Mouse (Mus musculus): ENCODE measurements around the gene Pls3. TPM values are rescaled to one million over a fixed set of nuclear protein-coding genes. Genes with fewer than 3 reads are reported as not detected.

Gene Pls3
- polyA plus RNA-seq, 1 experiment from 2014 or later: 74.9 TPM

- Histone ChIP-seq H3K27ac (replicated peaks) (no peak overlapping the region), H3K27me3 (replicated peaks) (0 out of 2 replicates have a peak, but pooled peaks cover 3% of the 10 kb centered on the region)
- WGBS: 76% methylated on average over 4 of the region's 4 CpGs
Measured at GRCm38 (mm10) chrX:75840263-75840662, 34.7 kb downstream of the Pls3 start.

DNA sequence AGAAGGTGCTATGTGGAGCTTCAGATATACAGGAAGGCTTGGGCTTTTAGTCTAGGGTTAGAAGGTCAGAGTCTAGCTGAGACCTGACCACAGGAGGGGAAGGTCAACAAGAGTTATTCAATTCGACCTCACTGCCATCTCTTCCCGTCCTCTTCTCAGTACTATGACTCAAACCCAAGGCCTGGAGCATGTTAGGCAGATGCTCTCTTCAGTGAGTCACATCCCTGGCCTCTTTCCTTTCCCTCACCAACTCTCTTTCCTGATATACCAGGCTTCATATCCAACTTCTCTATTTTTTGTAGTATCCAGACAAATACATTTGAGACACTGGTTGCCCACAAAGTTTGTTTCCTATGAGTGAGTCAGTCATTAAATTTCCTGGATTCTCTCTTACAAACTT lies 40.1 kb downstream of the Pls3 start:
- no peak overlapping the region for H3K4me3 ChIP-seq
- H3K9me3 ChIP-seq: no peaks in the 10 kb centered on the region
- H3K27ac ChIP-seq (replicated peaks): no peak overlapping the region
- H3K4me2 ChIP-seq: no peak overlapping the region
- H3K4me1 ChIP-seq: no peaks in the 10 kb centered on the region
- H3K36me3 ChIP-seq: peaks cover 4% of the 10 kb centered on the region; the same call in 1 of the 2 replicates
- 68% methylated on average over 2 of the region's 2 CpGs for WGBS
- 0 out of 2 replicates have a peak, but pooled peaks cover 3% of the 10 kb centered on the region for H3K27me3 ChIP-seq (replicated peaks)
- H3K9ac ChIP-seq: no peak overlapping the region
- no peak for ATAC-seq (ENCODE audit: extremely low read depth, insufficient number of reproducible peaks, low FRiP score, low TSS enrichment)

More at GRCm38 (mm10) chrX:75840263-75840662, 34.7 kb downstream of the Pls3 start:
- Histone ChIP-seq H3K36me3 (peaks cover 4% of the 10 kb centered on the region; the same call in 1 of the 2 replicates), H3K4me3 (no peak overlapping the region), H3K4me2 (no peak overlapping the region), H3K4me1 (peaks cover 12% of the 10 kb centered on the region; the same call in 1 of the 2 replicates), H3K9ac (no peak overlapping the region), H3K9me3 (no peaks in the 10 kb centered on the region)
- ATAC-seq (ENCODE audit: extremely low read depth, insufficient number of reproducible peaks, low FRiP score, low TSS enrichment): no peak

- Histone ChIP-seq H3K27ac (replicated peaks) (no peak overlapping the region), H3K4me3 (no peak overlapping the region), H3K36me3 (peaks cover 4% of the 10 kb centered on the region; the same call in 1 of the 2 replicates), H3K9me3 (no peaks in the 10 kb centered on the region), H3K27me3 (replicated peaks) (0 out of 2 replicates have a peak, but pooled peaks cover 3% of the 10 kb centered on the region), H3K4me2 (no peak overlapping the region), H3K4me1 (no peaks in the 10 kb centered on the region), H3K9ac (no peak overlapping the region)
- ATAC-seq (ENCODE audit: extremely low read depth, insufficient number of reproducible peaks, low FRiP score, low TSS enrichment): no peak
- 81% methylated on average over 2 of the region's 2 CpGs for WGBS
Measured at GRCm38 (mm10) chrX:75834286-75834685, 40.7 kb downstream of the Pls3 start.

DNA sequence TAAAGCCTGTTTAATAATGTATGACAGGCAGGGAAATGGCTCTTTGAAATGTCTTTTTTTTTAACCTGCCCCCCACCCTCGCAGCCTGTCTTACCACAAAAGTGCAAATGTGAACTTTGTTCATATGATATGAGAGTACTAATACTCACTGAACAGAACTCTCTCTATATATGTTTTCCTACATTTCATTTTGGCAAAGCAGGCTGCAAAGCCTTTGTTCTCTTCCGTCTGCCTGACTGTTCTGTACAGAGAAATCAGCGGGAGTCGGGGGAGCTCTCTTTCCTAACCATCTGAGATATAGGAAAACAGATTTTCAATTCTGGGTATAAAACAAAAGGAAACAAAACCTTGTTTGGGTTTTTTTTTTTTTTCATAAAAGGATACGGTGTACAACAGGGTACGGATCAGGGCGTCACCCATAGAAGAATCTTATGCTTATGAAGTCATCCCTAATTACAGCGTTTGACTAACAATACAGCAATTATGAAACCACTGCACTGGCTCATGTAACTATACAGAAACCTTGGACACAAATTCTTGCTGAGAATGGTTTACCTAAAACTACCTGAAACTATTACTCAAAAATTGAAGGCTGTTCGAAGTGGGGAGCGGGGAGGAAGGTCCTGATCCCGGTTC lies 41.9 kb downstream of the Pls3 start:
- H3K9me3 ChIP-seq: no peaks in the 10 kb centered on the region
- 0 out of 2 replicates have a peak, but pooled peaks cover 3% of the 10 kb centered on the region for H3K27me3 ChIP-seq (replicated peaks)
- no peak overlapping the region for H3K9ac ChIP-seq
- H3K36me3 ChIP-seq: no peaks in the 10 kb centered on the region
- ATAC-seq (ENCODE audit: extremely low read depth, insufficient number of reproducible peaks, low FRiP score, low TSS enrichment): no peak
- no peak overlapping the region for H3K27ac ChIP-seq (replicated peaks)
- no peak overlapping the region for H3K4me3 ChIP-seq
- H3K4me1 ChIP-seq: no peaks in the 10 kb centered on the region
- H3K4me2 ChIP-seq: no peak overlapping the region
- 71% methylated on average over 11 of the region's 11 CpGs for WGBS

- H3K9me3 ChIP-seq: no peaks in the 10 kb centered on the region
- no peaks in the 10 kb centered on the region for H3K4me1 ChIP-seq
- no peak overlapping the region for H3K4me3 ChIP-seq
- WGBS: 49% methylated on average over 2 of the region's 2 CpGs
- no peak for ATAC-seq (ENCODE audit: extremely low read depth, insufficient number of reproducible peaks, low FRiP score, low TSS enrichment)
- no peaks in the 10 kb centered on the region for H3K27me3 ChIP-seq (replicated peaks)
- H3K9ac ChIP-seq: no peak overlapping the region
- H3K36me3 ChIP-seq: 0 out of 2 replicates have a peak, but pooled peaks cover 2% of the 10 kb centered on the region
- H3K4me2 ChIP-seq: no peak overlapping the region
- H3K27ac ChIP-seq (replicated peaks): no peak overlapping the region
Measured at GRCm38 (mm10) chrX:75829867-75830255, 45.1 kb downstream of the Pls3 start.

GRCm38 (mm10) chrX:75829240-75829866 lies 45.6 kb downstream of the Pls3 start:
- no peak for ATAC-seq (ENCODE audit: extremely low read depth, insufficient number of reproducible peaks, low FRiP score, low TSS enrichment)
- no peaks in the 10 kb centered on the region for H3K4me1 ChIP-seq
- H3K4me3 ChIP-seq: no peak overlapping the region
- H3K9ac ChIP-seq: no peak overlapping the region
- no peak overlapping the region for H3K4me2 ChIP-seq
- H3K36me3 ChIP-seq: 0 out of 2 replicates have a peak, but pooled peaks cover 5% of the 10 kb centered on the region
- no peaks in the 10 kb centered on the region for H3K9me3 ChIP-seq
- H3K27me3 ChIP-seq (replicated peaks): no peaks in the 10 kb centered on the region
- no peak overlapping the region for H3K27ac ChIP-seq (replicated peaks)
- 52% methylated on average over 7 of the region's 7 CpGs for WGBS

- Histone ChIP-seq H3K4me2 (peak overlapping the region; percentile 11; the same call in 1 of the 2 replicates), H3K27me3 (replicated peaks) (no peaks in the 10 kb centered on the region), H3K9me3 (no peaks in the 10 kb centered on the region), H3K9ac (no peak overlapping the region), H3K36me3 (0 out of 2 replicates have a peak, but pooled peaks cover 7% of the 10 kb centered on the region), H3K4me3 (no peak overlapping the region), H3K4me1 (peaks cover 6% of the 10 kb centered on the region; the same call in 1 of the 2 replicates), H3K27ac (replicated peaks) (peak overlapping the region; percentile 48)
- 31% methylated on average over 1 of the region's 1 CpGs for WGBS
- no peak for ATAC-seq (ENCODE audit: extremely low read depth, insufficient number of reproducible peaks, low FRiP score, low TSS enrichment)
Measured at GRCm38 (mm10) chrX:75818647-75819271, 56.2 kb downstream of the Pls3 start.

DNA sequence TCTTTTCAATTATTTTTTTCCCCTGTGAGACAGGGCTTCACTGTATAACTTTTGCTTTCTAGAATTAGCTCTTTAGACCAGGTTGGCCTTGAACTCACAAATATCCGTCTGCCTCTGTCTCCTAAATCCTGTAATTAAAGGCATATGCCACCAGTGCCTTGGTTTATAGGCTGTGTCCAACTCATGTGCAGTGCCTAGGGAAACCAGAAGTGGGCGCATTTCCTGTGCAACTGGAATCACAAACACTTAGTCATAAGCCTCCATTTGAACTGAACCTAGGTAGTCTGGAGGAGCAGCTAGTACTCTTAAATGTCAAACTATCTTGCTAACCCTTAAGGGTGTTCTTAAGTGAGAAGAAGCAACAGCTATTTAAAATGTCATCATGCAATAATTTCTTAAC lies 60.0 kb downstream of the Pls3 start:
- ATAC-seq (ENCODE audit: extremely low read depth, insufficient number of reproducible peaks, low FRiP score, low TSS enrichment): no peak
- WGBS: 74% methylated on average over 2 of the region's 2 CpGs

GRCm38 (mm10) chrX:75814123-75814522 lies 60.9 kb downstream of the Pls3 start:
- no peak for ATAC-seq (ENCODE audit: extremely low read depth, insufficient number of reproducible peaks, low FRiP score, low TSS enrichment)
- 0 out of 2 replicates have a peak, but pooled peaks cover 7% of the 10 kb centered on the region for H3K36me3 ChIP-seq
- H3K4me2 ChIP-seq: no peak overlapping the region
- no peaks in the 10 kb centered on the region for H3K9me3 ChIP-seq
- no peak overlapping the region for H3K9ac ChIP-seq
- WGBS: 82% methylated on average over 4 of the region's 4 CpGs
- no peaks in the 10 kb centered on the region for H3K27me3 ChIP-seq (replicated peaks)
- H3K4me3 ChIP-seq: no peak overlapping the region
- peaks cover 6% of the 10 kb centered on the region; the same call in 1 of the 2 replicates for H3K4me1 ChIP-seq
- no peak overlapping the region for H3K27ac ChIP-seq (replicated peaks)

More for the DNA sequence above, 60.0 kb downstream of the Pls3 start:
- no peaks in the 10 kb centered on the region for H3K27me3 ChIP-seq (replicated peaks)
- 0 out of 2 replicates have a peak, but pooled peaks cover 7% of the 10 kb centered on the region for H3K36me3 ChIP-seq
- no peak overlapping the region for H3K4me2 ChIP-seq
- H3K4me3 ChIP-seq: no peak overlapping the region
- no peaks in the 10 kb centered on the region for H3K9me3 ChIP-seq
- no peak overlapping the region for H3K9ac ChIP-seq
- peaks cover 6% of the 10 kb centered on the region; the same call in 1 of the 2 replicates for H3K4me1 ChIP-seq
- H3K27ac ChIP-seq (replicated peaks): no peak overlapping the region

GRCm38 (mm10) chrX:75796583-75796982 lies 78.4 kb downstream of the Pls3 start:
- H3K36me3 ChIP-seq: peaks cover 65% of the 10 kb centered on the region
- no peaks in the 10 kb centered on the region for H3K4me1 ChIP-seq
- H3K27ac ChIP-seq (replicated peaks): no peak overlapping the region
- ATAC-seq (ENCODE audit: extremely low read depth, insufficient number of reproducible peaks, low FRiP score, low TSS enrichment): no peak
- H3K4me3 ChIP-seq: no peak overlapping the region
- H3K27me3 ChIP-seq (replicated peaks): no peaks in the 10 kb centered on the region
- 28% methylated on average over 4 of the region's 4 CpGs for WGBS
- no peak overlapping the region for H3K9ac ChIP-seq
- H3K9me3 ChIP-seq: no peaks in the 10 kb centered on the region
- H3K4me2 ChIP-seq: no peak overlapping the region

GRCm38 (mm10) chrX:75779796-75780195 lies 95.2 kb downstream of the Pls3 start:
- H3K27ac ChIP-seq (replicated peaks): no peak overlapping the region
- no peaks in the 10 kb centered on the region for H3K27me3 ChIP-seq (replicated peaks)
- H3K4me3 ChIP-seq: no peak overlapping the region
- no peaks in the 10 kb centered on the region for H3K36me3 ChIP-seq
- WGBS: 73% methylated on average over 4 of the region's 4 CpGs
- no peaks in the 10 kb centered on the region for H3K9me3 ChIP-seq
- H3K4me1 ChIP-seq: peaks cover 5% of the 10 kb centered on the region; the same call in 1 of the 2 replicates
- H3K9ac ChIP-seq: no peak overlapping the region
- no peak overlapping the region for H3K4me2 ChIP-seq
- no peak for ATAC-seq (ENCODE audit: extremely low read depth, insufficient number of reproducible peaks, low FRiP score, low TSS enrichment)
